Mouse (Mus musculus) stomach, embryonic 15.5 days (tissue): ENCODE data around the gene Olfr631. TPM values are rescaled to one million over a fixed set of nuclear protein-coding genes. Genes with fewer than 3 reads are reported as not detected.

Experiments used
- polyA plus RNA-seq: library from polyadenylated mRNA; unstranded; fragments of >200 nt; fragmentation: Nextera tagmentation; extraction: Ambion mirVana; gene quantifications from 2 replicates; pipeline ENCODE4 v1.2.1, GENCODE M21; 2015

Olfr631 gene
- polyA plus RNA-seq, 1 experiment from 2014 or later = not detected

Other genes starting within 250 kb of the Olfr631 start
- not detected in 2 replicates for gene Olfr625-ps1, start 246.1 kb upstream of the Olfr631 start, polyA plus RNA-seq
- not detected in 2 replicates for gene Olfr243, start 214.2 kb upstream of the Olfr631 start, polyA plus RNA-seq
- not detected in 2 replicates for gene Olfr628, start 198.5 kb upstream of the Olfr631 start, polyA plus RNA-seq
- gene Olfr629, start 183.9 kb upstream of the Olfr631 start, polyA plus RNA-seq = not detected in 2 replicates
- not detected in 2 replicates for gene Olfr630, start 171.5 kb upstream of the Olfr631 start, polyA plus RNA-seq
- gene Olfr69, start 157.2 kb upstream of the Olfr631 start, polyA plus RNA-seq = not detected in 2 replicates
- not detected in 2 replicates for gene Olfr68, start 149.1 kb upstream of the Olfr631 start, polyA plus RNA-seq
- gene Olfr67, start 137.0 kb upstream of the Olfr631 start, polyA plus RNA-seq = not detected in 2 replicates
- 3,099 and 5,430 TPM in 2 replicates for gene Hbb-bt, start 114.8 kb upstream of the Olfr631 start, polyA plus RNA-seq
- 8,336 and 14,080 TPM in 2 replicates for gene Hbb-bs, start 100.7 kb upstream of the Olfr631 start, polyA plus RNA-seq
- not detected in 2 replicates for gene Hbb-bh2, start 88.3 kb upstream of the Olfr631 start, polyA plus RNA-seq
- gene Hbb-bh1, start 85.7 kb upstream of the Olfr631 start, polyA plus RNA-seq = 4.5 and 5.1 TPM in 2 replicates
- gene Hbb-y, start 75.6 kb upstream of the Olfr631 start, polyA plus RNA-seq = 247 and 357 TPM in 2 replicates
- gene Olfr66, start 42.6 kb upstream of the Olfr631 start, polyA plus RNA-seq = not detected in 2 replicates
- not detected in 2 replicates for gene Olfr64, start 34.3 kb upstream of the Olfr631 start, polyA plus RNA-seq
- not detected in 2 replicates for gene Olfr65, start 25.3 kb upstream of the Olfr631 start, polyA plus RNA-seq
- not detected in 2 replicates for gene Olfr632, start 5.5 kb downstream of the Olfr631 start, polyA plus RNA-seq
- not detected in 2 replicates for gene Olfr633, start 15.6 kb downstream of the Olfr631 start, polyA plus RNA-seq
- not detected in 2 replicates for gene Olfr635, start 42.3 kb downstream of the Olfr631 start, polyA plus RNA-seq
- not detected in 2 replicates for gene Olfr638, start 69.9 kb downstream of the Olfr631 start, polyA plus RNA-seq
- gene Olfr639, start 88.5 kb downstream of the Olfr631 start, polyA plus RNA-seq = not detected in 2 replicates
- not detected in 2 replicates for gene Olfr640, start 96.7 kb downstream of the Olfr631 start, polyA plus RNA-seq
- not detected in 2 replicates for gene Olfr641, start 106.6 kb downstream of the Olfr631 start, polyA plus RNA-seq
- not detected in 2 replicates for gene Olfr642, start 123.8 kb downstream of the Olfr631 start, polyA plus RNA-seq
- not detected in 2 replicates for gene 4930516K23Rik, start 132.6 kb downstream of the Olfr631 start, polyA plus RNA-seq
- not detected in 2 replicates for gene Olfr644, start 143.0 kb downstream of the Olfr631 start, polyA plus RNA-seq
- gene Olfr645, start 156.6 kb downstream of the Olfr631 start, polyA plus RNA-seq = not detected in 2 replicates
- not detected in 2 replicates for gene Olfr646, start 176.0 kb downstream of the Olfr631 start, polyA plus RNA-seq
- not detected in 2 replicates for gene Ubqln5, start 201.0 kb downstream of the Olfr631 start, polyA plus RNA-seq
- gene Olfr643, start 208.6 kb downstream of the Olfr631 start, polyA plus RNA-seq = not detected in 2 replicates
- gene Ubqln3, start 214.5 kb downstream of the Olfr631 start, polyA plus RNA-seq = not detected in 2 replicates
- not detected in 2 replicates for gene Ubqlnl, start 221.7 kb downstream of the Olfr631 start, polyA plus RNA-seq
- gene Olfm5, start 236.0 kb downstream of the Olfr631 start, polyA plus RNA-seq = not detected in 2 replicates